Mouse (Mus musculus) limb, embryonic 13.5 days (tissue): ENCODE measurements around the gene Mrpl43. TPM values are rescaled to one million over a fixed set of nuclear protein-coding genes. Genes with fewer than 3 reads are reported as not detected.
A peak's percentile ranks its signal among the peaks of the same experiment; 100 is the strongest.

ENCODE experiments used
- ATAC-seq: fragments of 200-750 bp; cut with Nextera tagmentation; 2 replicates; pipeline ENCODE4 v1.8.0; 2017; ENCODE audit warnings: low read depth, moderate number of reproducible peaks, moderate TSS enrichment; ENCODE audit not compliant: low FRiP score
- H3K27ac ChIP-seq: fragments of 300-500 bp; sonication (generic); 2 replicates; pipeline ENCODE4 v1.5.1; 2015; ENCODE audit warnings: inconsistent platforms, mild to moderate bottlenecking, moderate library complexity
- H3K27me3 ChIP-seq: fragments of 300-500 bp; sonication (generic); 2 replicates; pipeline ENCODE4 v1.6.1; 2015; ENCODE audit warnings: mild to moderate bottlenecking, inconsistent platforms
- H3K36me3 ChIP-seq: fragments of 300-500 bp; sonication (generic); 2 replicates; pipeline ENCODE4 v1.6.1; 2015; ENCODE audit warnings: inconsistent platforms, mild to moderate bottlenecking, moderate library complexity
- H3K4me1 ChIP-seq: fragments of 300-500 bp; sonication (generic); 2 replicates; pipeline ENCODE4 v1.6.1; 2015; ENCODE audit warnings: inconsistent platforms
- H3K4me2 ChIP-seq: fragments of 300-500 bp; sonication (generic); replicated peaks from 2 replicates; pipeline ENCODE4 v1.6.1; 2015; ENCODE audit warnings: inconsistent platforms, mild to moderate bottlenecking, moderate library complexity
- H3K4me3 ChIP-seq: fragments of 300-500 bp; sonication (generic); 2 replicates; pipeline ENCODE4 v1.5.1; 2015; ENCODE audit warnings: moderate library complexity, mild to moderate bottlenecking, inconsistent platforms
- H3K9ac ChIP-seq: fragments of 300-500 bp; sonication (generic); 2 replicates; pipeline ENCODE4 v1.6.1; 2015; ENCODE audit warnings: mild to moderate bottlenecking, inconsistent platforms
- H3K9me3 ChIP-seq: fragments of 300-500 bp; sonication (generic); 2 replicates; pipeline ENCODE4 v1.6.1; 2016; ENCODE audit warnings: inconsistent platforms
- WGBS: fragments of 180-500 bp; shearing (Covaris S2); methylation state at CpG from one replicate; pipeline ENCODE4 v1.1.7; 2015; 5-methylcytosine and 5-hydroxymethylcytosine counted together
- polyA plus RNA-seq: library from polyadenylated mRNA; unstranded; fragments of >200 nt; fragmentation: Nextera tagmentation; extraction: Ambion mirVana; gene quantifications from 2 replicates; pipeline ENCODE4 v1.2.1, GENCODE M21; 2015

The Mrpl43 gene
- polyA plus RNA-seq, 1 experiment from 2014 or later = 69.2 TPM

GRCm38 (mm10) chr19:45014981-45015402 lies 8.8 kb upstream of the Mrpl43 start:
- Histone ChIP-seq H3K4me2 (peak overlapping the region; percentile 91), H3K36me3 (peaks cover 25% of the 10 kb centered on the region), H3K9ac (peak overlapping the region; percentile 77), H3K4me3 (peak overlapping the region; percentile 79), H3K9me3 (no peaks in the 10 kb centered on the region), H3K27me3 (no peaks in the 10 kb centered on the region), H3K27ac (peak overlapping the region; percentile 99), H3K4me1 (peaks cover 61% of the 10 kb centered on the region)
- peak; percentile 26 for ATAC-seq
- WGBS = 0% methylated on average over 25 of the region's 25 CpGs

- Histone ChIP-seq H3K27ac (peak within 1 kb of the TSS; percentile 99), H3K4me3 (peak within 1 kb of the TSS; percentile 79), H3K4me2 (peak within 1 kb of the TSS; percentile 91), H3K36me3 (peaks cover 29% of the 10 kb centered on the region), H3K9me3 (no peaks in the 10 kb centered on the region), H3K27me3 (no peaks in the 10 kb centered on the region), H3K9ac (peak within 1 kb of the TSS; percentile 77), H3K4me1 (peaks cover 56% of the 10 kb centered on the region)
- WGBS = 3% methylated on average over 10 of the region's 10 CpGs
- no peak for ATAC-seq
Measured at GRCm38 (mm10) chr19:45014335-45014971, 8.2 kb upstream of the Mrpl43 start, which contains the start of gene Lzts2. TSS of gene Lzts2 (plus strand) at chr19:45014414.

DNA sequence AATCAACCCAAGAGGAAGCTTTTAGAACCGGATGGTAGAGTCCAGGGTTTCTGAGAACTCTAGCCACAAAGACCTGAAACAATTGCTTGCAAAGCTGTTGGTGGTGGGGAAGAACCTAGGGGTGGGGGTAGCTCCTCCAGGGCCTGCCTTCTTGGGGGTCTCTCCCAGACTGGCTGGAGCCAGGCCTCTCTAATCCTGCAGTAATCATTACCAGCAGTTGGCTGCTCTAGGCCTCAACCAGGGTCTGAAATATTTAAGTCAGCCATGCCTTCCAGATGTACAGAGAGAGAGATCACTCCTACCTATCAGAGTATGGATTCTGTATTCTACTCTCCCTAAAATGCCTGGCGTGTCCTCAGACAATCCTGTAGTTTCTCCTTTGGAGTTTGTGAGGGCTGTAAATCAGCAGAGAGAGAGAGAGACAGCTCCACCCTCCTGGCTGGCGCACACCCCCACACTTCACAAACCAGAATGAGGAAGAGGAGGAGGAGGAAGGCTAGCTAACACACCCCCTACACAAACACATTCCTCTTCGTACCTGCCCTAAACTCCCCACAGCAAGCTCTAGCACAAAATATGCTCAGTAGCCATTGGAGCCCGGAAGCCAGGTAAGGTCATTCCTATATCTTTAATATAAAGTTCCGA lies 7.5 kb upstream of the Mrpl43 start:
- Histone ChIP-seq H3K9me3 (no peaks in the 10 kb centered on the region), H3K27ac (peak overlapping the region; percentile 99), H3K27me3 (no peaks in the 10 kb centered on the region), H3K4me2 (peak overlapping the region; percentile 91), H3K36me3 (peaks cover 33% of the 10 kb centered on the region), H3K9ac (0 out of 2 replicates have a peak overlapping the region, but pooled peaks have one; percentile 5), H3K4me3 (peak overlapping the region; percentile 11; the same call in 1 of the 2 replicates), H3K4me1 (peaks cover 48% of the 10 kb centered on the region)
- no peak for ATAC-seq
- 31% methylated on average over 6 of the region's 6 CpGs for whole genome bisulfite sequencing

DNA sequence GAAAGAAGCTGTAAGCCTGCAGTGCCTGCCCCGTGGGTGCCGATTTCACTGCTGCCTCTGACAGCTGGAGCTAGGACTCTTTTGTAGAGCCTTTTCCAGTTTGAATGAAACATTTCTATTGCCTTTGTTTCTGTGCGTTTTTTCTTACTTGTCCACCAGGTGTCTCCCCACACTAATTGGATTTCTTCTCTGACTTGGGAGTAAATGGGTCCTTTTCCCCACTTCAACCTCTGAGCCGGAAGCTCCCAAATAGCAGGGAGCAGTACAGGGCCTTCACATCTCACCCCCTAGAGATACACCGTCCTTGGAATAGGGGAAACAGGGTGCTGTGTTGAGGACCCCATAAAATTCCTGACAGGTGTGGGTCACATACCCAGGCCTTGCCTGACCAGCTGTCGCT lies 6.4 kb upstream of the Mrpl43 start:
- H3K4me2 ChIP-seq = peak overlapping the region; percentile 91; the same call in 1 of the 2 replicates
- peaks cover 41% of the 10 kb centered on the region for H3K36me3 ChIP-seq
- peak overlapping the region; percentile 99; the same call in 1 of the 2 replicates for H3K27ac ChIP-seq
- no peak overlapping the region for H3K4me3 ChIP-seq
- peaks cover 46% of the 10 kb centered on the region for H3K4me1 ChIP-seq
- ATAC-seq = no peak
- no peaks in the 10 kb centered on the region for H3K27me3 ChIP-seq
- H3K9me3 ChIP-seq = no peaks in the 10 kb centered on the region
- 30% methylated on average over 6 of the region's 6 CpGs for WGBS
- 0 out of 2 replicates have a peak overlapping the region, but pooled peaks have one; percentile 19 for H3K9ac ChIP-seq

DNA sequence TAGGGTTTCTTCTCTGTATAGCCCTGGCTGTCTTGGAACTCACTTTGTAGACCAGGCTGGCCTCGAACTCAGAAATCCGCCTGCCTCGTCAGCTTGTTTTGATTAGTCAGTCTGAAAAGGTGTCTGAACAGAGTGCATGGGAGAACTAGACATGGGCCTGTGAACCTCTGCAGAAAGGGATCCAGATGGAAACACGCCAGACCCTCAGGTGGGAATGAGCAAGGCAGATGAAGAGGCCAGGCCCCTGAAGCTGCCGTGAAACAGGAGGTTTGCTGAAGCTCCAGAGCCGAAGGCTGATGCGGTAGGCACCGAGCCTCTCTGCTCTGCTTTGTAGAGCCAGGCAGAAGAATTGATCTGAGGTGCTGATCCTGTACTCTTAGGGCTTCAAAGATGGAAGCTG lies 6.0 kb upstream of the Mrpl43 start:
- ATAC-seq = no peak
- 63% methylated on average over 8 of the region's 8 CpGs for WGBS
- Histone ChIP-seq H3K9ac (0 out of 2 replicates have a peak overlapping the region, but pooled peaks have one; percentile 19), H3K4me1 (peaks cover 48% of the 10 kb centered on the region), H3K27ac (no peak overlapping the region; the same call in 1 of the 2 replicates), H3K36me3 (peaks cover 41% of the 10 kb centered on the region), H3K27me3 (no peaks in the 10 kb centered on the region), H3K4me3 (no peak overlapping the region), H3K9me3 (no peaks in the 10 kb centered on the region), H3K4me2 (no peak overlapping the region)

- ATAC-seq = no peak
- Histone ChIP-seq H3K4me2 (no peak overlapping the region), H3K27me3 (no peaks in the 10 kb centered on the region), H3K4me3 (no peak overlapping the region), H3K27ac (no peak overlapping the region), H3K9me3 (no peaks in the 10 kb centered on the region), H3K36me3 (peaks cover 41% of the 10 kb centered on the region), H3K4me1 (peaks cover 42% of the 10 kb centered on the region), H3K9ac (no peak overlapping the region)
- 88% methylated on average over 4 of the region's 4 CpGs for WGBS
Measured at GRCm38 (mm10) chr19:45010646-45011045, 4.4 kb upstream of the Mrpl43 start.

GRCm38 (mm10) chr19:45007425-45008191 lies 1.4 kb upstream of the Mrpl43 start:
- H3K9ac ChIP-seq = peak overlapping the region; percentile 84
- WGBS = 90% methylated on average over 20 of the region's 20 CpGs
- H3K4me3 ChIP-seq = peak overlapping the region; percentile 97
- H3K9me3 ChIP-seq = no peaks in the 10 kb centered on the region
- no peak overlapping the region for H3K27ac ChIP-seq
- no peak for ATAC-seq
- H3K4me2 ChIP-seq = peak overlapping the region; percentile 96
- peaks cover 62% of the 10 kb centered on the region for H3K36me3 ChIP-seq
- H3K27me3 ChIP-seq = no peaks in the 10 kb centered on the region
- H3K4me1 ChIP-seq = peaks cover 24% of the 10 kb centered on the region

DNA sequence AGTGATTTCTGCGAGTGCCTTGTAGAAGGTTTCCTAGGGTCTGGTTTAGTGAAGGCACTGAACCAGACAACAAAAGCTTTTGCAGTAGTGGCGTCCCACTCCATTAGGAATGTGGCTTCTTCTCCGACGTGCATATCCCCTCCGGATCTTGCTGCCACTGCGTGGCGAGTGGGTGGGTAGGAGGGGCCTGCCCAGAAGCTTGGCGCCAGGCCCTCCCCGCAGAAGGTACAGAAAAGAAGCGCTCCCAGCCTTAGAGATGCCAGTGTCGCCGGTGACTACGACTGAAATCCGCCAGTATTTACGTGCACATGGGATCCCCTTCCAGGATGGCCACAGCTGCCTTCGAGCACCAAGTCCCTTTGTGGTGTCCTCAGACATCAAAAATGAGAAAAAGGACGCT lies 779 bp upstream of the Mrpl43 start:
- H3K27ac ChIP-seq = peak overlapping the region; percentile 70
- H3K27me3 ChIP-seq = no peaks in the 10 kb centered on the region
- ATAC-seq = no peak
- peak overlapping the region; percentile 96 for H3K4me2 ChIP-seq
- H3K36me3 ChIP-seq = peaks cover 64% of the 10 kb centered on the region
- peaks cover 20% of the 10 kb centered on the region for H3K4me1 ChIP-seq
- H3K4me3 ChIP-seq = peak overlapping the region; percentile 97
- no peaks in the 10 kb centered on the region for H3K9me3 ChIP-seq
- 37% methylated on average over 17 of the region's 17 CpGs for WGBS
- peak overlapping the region; percentile 84 for H3K9ac ChIP-seq

DNA sequence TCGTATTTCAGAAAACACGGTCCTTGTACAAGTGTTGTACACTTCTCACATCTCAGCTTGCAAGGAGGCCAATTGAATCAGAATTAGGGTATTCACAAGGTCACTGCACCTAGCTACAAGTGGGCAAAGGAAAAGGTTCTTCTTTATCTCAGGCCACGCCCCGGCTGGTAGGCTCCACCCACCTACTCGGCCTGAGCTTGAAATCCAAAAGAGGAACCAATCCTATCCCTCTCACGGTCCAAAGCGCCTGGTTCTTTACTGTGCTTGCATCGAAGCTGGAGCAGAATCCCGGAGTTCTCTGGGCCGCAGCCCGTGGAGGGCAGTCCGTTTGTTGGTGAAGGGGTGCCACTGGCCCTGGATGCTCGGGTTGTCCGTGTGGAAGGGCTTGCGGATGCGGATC lies 798 bp downstream of the Mrpl43 start, which contains the start of gene Twnk:
Twnk (plus strand) TSS at position 220 of the 400 bp plus-strand sequence.
- ATAC-seq = no peak
- Histone ChIP-seq H3K4me1 (peaks cover 20% of the 10 kb centered on the region), H3K4me2 (peak within 1 kb of the TSS; percentile 96), H3K4me3 (peak within 1 kb of the TSS; percentile 97), H3K27me3 (no peaks in the 10 kb centered on the region), H3K36me3 (peaks cover 64% of the 10 kb centered on the region), H3K9ac (peak within 1 kb of the TSS; percentile 84), H3K27ac (peak within 1 kb of the TSS; percentile 70), H3K9me3 (no peaks in the 10 kb centered on the region)
- 11% methylated on average over 16 of the region's 16 CpGs for WGBS

GRCm38 (mm10) chr19:45003740-45004516 lies 2.3 kb downstream of the Mrpl43 start:
- Histone ChIP-seq H3K4me3 (no peak overlapping the region), H3K4me2 (no peak overlapping the region), H3K27ac (no peak overlapping the region), H3K9me3 (no peaks in the 10 kb centered on the region), H3K27me3 (no peaks in the 10 kb centered on the region), H3K9ac (no peak overlapping the region), H3K4me1 (peaks cover 20% of the 10 kb centered on the region), H3K36me3 (peaks cover 65% of the 10 kb centered on the region)
- WGBS = 86% methylated on average over 7 of the region's 7 CpGs
- ATAC-seq = no peak

GRCm38 (mm10) chr19:45002301-45002700 lies 3.9 kb downstream of the Mrpl43 start:
- H3K9ac ChIP-seq = no peak overlapping the region
- H3K4me3 ChIP-seq = no peak overlapping the region
- no peak overlapping the region for H3K27ac ChIP-seq
- no peaks in the 10 kb centered on the region for H3K9me3 ChIP-seq
- peaks cover 17% of the 10 kb centered on the region for H3K4me1 ChIP-seq
- H3K36me3 ChIP-seq = peaks cover 74% of the 10 kb centered on the region
- H3K4me2 ChIP-seq = no peak overlapping the region
- 62% methylated on average over 3 of the region's 3 CpGs for WGBS
- no peak for ATAC-seq
- H3K27me3 ChIP-seq = no peaks in the 10 kb centered on the region
